ENCODE assay signal across 8 mouse cellular contexts in the genomic region with DNA sequence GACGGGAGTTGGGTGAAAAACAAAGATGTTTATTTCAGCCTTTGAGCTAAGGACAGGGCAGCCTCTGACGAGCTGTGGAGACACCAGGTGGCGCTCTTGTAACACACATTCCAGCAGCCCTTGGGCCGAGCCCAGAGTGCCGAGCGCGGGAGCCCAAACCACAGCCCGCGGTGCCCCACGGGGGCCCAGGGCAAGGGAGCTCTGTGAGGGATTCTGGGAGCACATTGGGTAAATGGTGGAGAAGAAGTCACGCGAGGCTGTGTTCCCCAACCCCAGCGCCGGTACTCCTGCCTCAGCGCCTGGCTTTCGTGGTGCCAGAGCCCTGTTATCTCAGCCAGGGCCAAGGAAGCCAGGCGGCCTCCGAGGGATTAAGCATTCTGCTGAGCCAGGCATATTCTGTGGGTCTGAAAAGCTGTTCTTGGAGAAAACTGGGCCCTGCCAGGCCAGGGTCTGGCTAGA. TPM values are rescaled to one million over a fixed set of nuclear protein-coding genes. Genes with fewer than 3 reads are reported as not detected.
DNase-seq lines count a peak whose midpoint lies in the region; ATAC-seq and TF ChIP-seq lines count a peak whose summit lies in the region.

No protein-coding gene starts in this region.

- H3K4me3 ChIP-seq in embryonic facial prominence, embryonic 13.5 days = peak overlapping the region; percentile 21
- peak overlapping the region; percentile 54 for H3K4me3 ChIP-seq in heart, adult 2 months
- no peak overlapping the region for H3K4me3 ChIP-seq in kidney, adult 2 months (ENCODE audit: insufficient read depth, low read depth, low read length)
- peak overlapping the region; percentile 19 for H3K4me3 ChIP-seq in limb, embryonic 12.5 days (replicated peaks)
- peak overlapping the region; percentile 35 for H3K4me3 ChIP-seq in midbrain, embryonic 15.5 days

- TF ChIP-seq POLR2A in heart, adult 2 months (IDR thresholded peaks at IDR 0.05; ENCODE audit: insufficient read depth, low read depth, low read length) = no peak
- TF ChIP-seq POLR2A in kidney, adult 2 months (IDR thresholded peaks at IDR 0.05; ENCODE audit: low read depth, low read length) = no peak

- H3K9ac ChIP-seq in embryonic facial prominence, embryonic 13.5 days = peak overlapping the region; percentile 61
- peak overlapping the region; percentile 59 for H3K9ac ChIP-seq in heart, adult 2 months (ENCODE audit: low read depth, low read length)
- peak overlapping the region; percentile 47 for H3K9ac ChIP-seq in limb, embryonic 12.5 days (replicated peaks)
- peak overlapping the region; percentile 36 for H3K9ac ChIP-seq in midbrain, embryonic 15.5 days

- intact Hi-C loops in heart, adult 2 months (cut with DNase I) = loop anchor here (1.0 to 5.0 kb wide), 4 partner anchors 53 to 316 kb away; a partner anchor contains a TSS

- peak; percentile 97; the same call in 1 of the 2 replicates for TF ChIP-seq CTCF in heart, adult 2 months (IDR thresholded peaks at IDR 0.05)
- peak; percentile 93 for TF ChIP-seq CTCF in kidney, adult 2 months (conservative IDR thresholded peaks at IDR 0.05; ENCODE audit: insufficient read depth, insufficient read length, low read depth, low read length)

- no peaks in the 10 kb centered on the region for H3K79me2 ChIP-seq in heart, adult 2 months (replicated peaks; ENCODE audit: control insufficient read depth, insufficient read depth, low read length)

- H3K4me2 ChIP-seq in embryonic facial prominence, embryonic 13.5 days = peak overlapping the region; percentile 56
- H3K4me2 ChIP-seq in limb, embryonic 12.5 days = peak overlapping the region; percentile 50
- H3K4me2 ChIP-seq in midbrain, embryonic 15.5 days = peak overlapping the region; percentile 73

- no peaks in the 10 kb centered on the region for H3K27me3 ChIP-seq in embryonic facial prominence, embryonic 13.5 days
- no peaks in the 10 kb centered on the region for H3K27me3 ChIP-seq in heart, adult 2 months (ENCODE audit: control insufficient read depth, insufficient read depth, low read length)
- no peaks in the 10 kb centered on the region for H3K27me3 ChIP-seq in kidney, adult 2 months (replicated peaks; ENCODE audit: control insufficient read depth, insufficient read depth, low read length)
- H3K27me3 ChIP-seq in limb, embryonic 12.5 days = peaks cover 5% of the 10 kb centered on the region; the same call in 1 of the 2 replicates
- H3K27me3 ChIP-seq in midbrain, embryonic 15.5 days (replicated peaks) = no peaks in the 10 kb centered on the region

- no peaks in the 10 kb centered on the region for H3K9me3 ChIP-seq in embryonic facial prominence, embryonic 13.5 days
- no peaks in the 10 kb centered on the region for H3K9me3 ChIP-seq in limb, embryonic 12.5 days
- no peaks in the 10 kb centered on the region for H3K9me3 ChIP-seq in midbrain, embryonic 15.5 days

- WGBS in embryonic facial prominence, embryonic 13.5 days = 3% methylated on average over 18 of the region's 18 CpGs
- 2% methylated on average over 18 of the region's 18 CpGs for WGBS in heart, adult 2 months
- 9% methylated on average over 18 of the region's 18 CpGs for WGBS in kidney, adult 2 months
- 3% methylated on average over 18 of the region's 18 CpGs for WGBS in limb, embryonic 12.5 days
- 2% methylated on average over 18 of the region's 18 CpGs for WGBS in midbrain, embryonic 15.5 days

- no peaks in the 10 kb centered on the region for H3K36me3 ChIP-seq in embryonic facial prominence, embryonic 13.5 days
- no peaks in the 10 kb centered on the region for H3K36me3 ChIP-seq in heart, adult 2 months (ENCODE audit: control insufficient read depth, insufficient read depth, low read length)
- no peaks in the 10 kb centered on the region for H3K36me3 ChIP-seq in kidney, adult 2 months (ENCODE audit: control insufficient read depth, insufficient read depth, low read length)
- no peaks in the 10 kb centered on the region for H3K36me3 ChIP-seq in limb, embryonic 12.5 days
- no peaks in the 10 kb centered on the region for H3K36me3 ChIP-seq in midbrain, embryonic 15.5 days (replicated peaks)

- DNase-seq in 3134 (ENCODE audit: extremely low read depth, insufficient read length, low spot score) = peak; percentile 65
- peak; percentile 90 to 91 for DNase-seq in adrenal gland, postnatal 36 days
- DNase-seq in heart, adult 2 months = peak; percentile 85 to 90
- DNase-seq in kidney, adult 2 months = peak; percentile 85
- DNase-seq in spleen, adult 18-20 months = peak; percentile 23 to 74

- H3K4me1 ChIP-seq in embryonic facial prominence, embryonic 13.5 days = peaks cover 24% of the 10 kb centered on the region
- H3K4me1 ChIP-seq in heart, adult 2 months (ENCODE audit: control insufficient read depth, insufficient read depth, low read length) = peaks cover 1% of the 10 kb centered on the region; the same call in 1 of the 2 replicates
- H3K4me1 ChIP-seq in kidney, adult 2 months (ENCODE audit: control insufficient read depth, insufficient read depth, low read length) = no peaks in the 10 kb centered on the region
- H3K4me1 ChIP-seq in limb, embryonic 12.5 days (replicated peaks) = peaks cover 40% of the 10 kb centered on the region
- peaks cover 14% of the 10 kb centered on the region for H3K4me1 ChIP-seq in midbrain, embryonic 15.5 days

- ATAC-seq in embryonic facial prominence, embryonic 13.5 days (ENCODE audit: insufficient number of reproducible peaks, insufficient read depth, low FRiP score, low TSS enrichment, low read depth) = peak; percentile 77
- peak; percentile 80 for ATAC-seq in limb, embryonic 12.5 days (ENCODE audit: insufficient number of reproducible peaks, insufficient read depth, low FRiP score, low TSS enrichment, low read depth)
- ATAC-seq in midbrain, embryonic 15.5 days (replicated peaks) = peak; percentile 91

- peak overlapping the region; percentile 91 for H3K27ac ChIP-seq in embryonic facial prominence, embryonic 13.5 days
- H3K27ac ChIP-seq in heart, adult 2 months = peak overlapping the region; percentile 51; the same call in 1 of the 2 replicates
- H3K27ac ChIP-seq in kidney, adult 2 months (ENCODE audit: insufficient read depth, low read depth, low read length) = no peak overlapping the region
- H3K27ac ChIP-seq in limb, embryonic 12.5 days = peak overlapping the region; percentile 95
- no peak overlapping the region for H3K27ac ChIP-seq in midbrain, embryonic 15.5 days

- peak; percentile 84; the same call in 1 of the 2 replicates for TF ChIP-seq EP300 in heart, adult 2 months (IDR thresholded peaks at IDR 0.05; ENCODE audit: insufficient read depth, low read depth, low read length)

RNA-seq across cellular contexts. Expression of a gene that starts 47.8 kb away (rescaled TPM):
- total RNA-seq in adrenal gland, postnatal 36 days (2021) = 1 to 10 TPM; 2.9 to 7.6 TPM
- polyA plus RNA-seq in embryonic facial prominence, embryonic 13.5 days (2015; fragmentation: Nextera tagmentation; extraction: Ambion mirVana) = 0.69 and 0.84 TPM in 2 replicates
- total RNA-seq in heart, adult 2 months (2021) = 10 to 100 TPM; 32.4 to 34.2 TPM
- polyA plus RNA-seq in heart, adult 2 months (2012; rRNA removed) = 42.0 and 48.1 TPM in 2 replicates
- 24.0 and 27.5 TPM in 2 replicates for polyA plus RNA-seq in kidney, adult 2 months (2012; rRNA removed)
- polyA plus RNA-seq in limb, embryonic 12.5 days (2016; fragmentation: Nextera tagmentation; extraction: Ambion mirVana) = 0.94 and 1.8 TPM in 2 replicates
- polyA plus RNA-seq in midbrain, embryonic 15.5 days (2015; fragmentation: Nextera tagmentation; extraction: Ambion mirVana) = 1.3 and 1.8 TPM in 2 replicates

RNA-seq across cellular contexts. Expression of a gene that starts 59.5 kb away (rescaled TPM):
- under 1 TPM in 1 of 2 experiments, not detected in 1; 0.43 TPM for total RNA-seq in adrenal gland, postnatal 36 days (2021)
- polyA plus RNA-seq in embryonic facial prominence, embryonic 13.5 days (2015; fragmentation: Nextera tagmentation; extraction: Ambion mirVana) = 7.7 and 9.8 TPM in 2 replicates
- not detected for total RNA-seq in heart, adult 2 months (2021)
- polyA plus RNA-seq in heart, adult 2 months (2012; rRNA removed) = 0.06 and 0.08 TPM in 2 replicates
- 0.03 TPM in 2 replicates for polyA plus RNA-seq in kidney, adult 2 months (2012; rRNA removed)
- polyA plus RNA-seq in limb, embryonic 12.5 days (2016; fragmentation: Nextera tagmentation; extraction: Ambion mirVana) = 6.2 and 8.8 TPM in 2 replicates
- 1.3 and 1.6 TPM in 2 replicates for polyA plus RNA-seq in midbrain, embryonic 15.5 days (2015; fragmentation: Nextera tagmentation; extraction: Ambion mirVana)

Comparison
In these comparisons a context has a peak if more than half of its experiments do, and no peak if none do; other contexts are left out.
1. H3K27ac ChIP-seq: peak in embryonic facial prominence, embryonic 13.5 days (single experiment), heart, adult 2 months (single experiment) and limb, embryonic 12.5 days (single experiment); none in kidney, adult 2 months (single experiment) and midbrain, embryonic 15.5 days (single experiment).
2. Peak in every context shown above with its lines, with median percentiles within 50 percentile points of each other: DNase-seq, ATAC-seq, H3K4me2 ChIP-seq and H3K9ac ChIP-seq.